Mouse (Mus musculus) left cerebral cortex, adult 18-20 months (tissue): ENCODE results near the gene Mamdc2. TPM values are rescaled to one million over a fixed set of nuclear protein-coding genes. Genes with fewer than 3 reads are reported as not detected.

Source experiments
- DNase-seq, 2 experiments: peaks; one replicate each; pipeline ENCODE4 v3.0.0; 2021 to 2022; ENCODE audit warnings: low spot score in 2 of 2, mixed read lengths in 1 of 2
- total RNA-seq, 2 experiments: library from RNA; stranded (reverse); gene quantifications; 2 replicates each; pipeline ENCODE4 v1.2.3; 2021

The Mamdc2 gene
- total RNA-seq, 2 experiments from 2014 or later, result 0.63 to 1.2 TPM

- no peak for DNase-seq
Observed at GRCm38 (mm10) chr19:23362006-23362405, 86.2 kb downstream of the Mamdc2 start.

DNA sequence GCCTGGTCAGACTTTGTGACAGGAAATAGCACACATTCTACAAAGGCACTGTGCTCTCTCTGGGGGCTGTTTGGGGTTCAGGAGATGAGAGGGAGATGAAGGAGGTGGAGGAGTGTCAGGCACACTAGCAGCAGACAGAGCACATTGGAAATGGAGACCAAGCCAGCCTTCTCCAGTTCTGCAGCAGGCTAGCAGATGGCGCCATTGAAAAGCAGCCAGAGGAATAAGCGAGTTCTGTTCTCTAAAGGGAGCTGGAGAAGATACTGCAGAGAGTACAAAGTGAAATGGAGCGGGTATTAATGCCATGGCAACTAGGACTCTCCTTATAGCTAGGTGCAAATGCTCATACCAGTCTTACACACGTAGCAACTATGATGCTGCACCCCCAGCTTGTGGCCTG is 87.1 kb downstream of the Mamdc2 start:
- DNase-seq, result peak; percentile 76 to 79

- no peak for DNase-seq
Observed at GRCm38 (mm10) chr19:23360536-23360935, 87.7 kb downstream of the Mamdc2 start.

DNA sequence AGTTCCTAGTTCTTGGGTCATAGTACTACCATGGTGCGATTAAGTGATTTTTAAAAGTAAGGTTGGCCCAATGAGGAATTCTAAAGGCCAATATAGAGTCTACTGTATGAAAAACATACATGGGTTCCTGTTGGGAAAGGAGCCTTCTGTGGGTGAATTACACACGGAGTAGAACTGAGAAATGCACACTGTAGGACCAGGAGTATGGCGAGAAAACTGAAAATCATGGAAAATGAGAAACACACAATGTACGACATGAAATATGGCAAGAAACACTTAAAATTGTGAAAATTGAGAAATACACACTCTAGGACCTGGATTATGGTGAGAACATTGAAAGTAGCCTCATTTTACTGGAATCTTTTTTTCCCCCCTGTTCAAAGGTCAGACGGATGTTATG is 91.0 kb downstream of the Mamdc2 start:
- DNase-seq, result no peak

DNA sequence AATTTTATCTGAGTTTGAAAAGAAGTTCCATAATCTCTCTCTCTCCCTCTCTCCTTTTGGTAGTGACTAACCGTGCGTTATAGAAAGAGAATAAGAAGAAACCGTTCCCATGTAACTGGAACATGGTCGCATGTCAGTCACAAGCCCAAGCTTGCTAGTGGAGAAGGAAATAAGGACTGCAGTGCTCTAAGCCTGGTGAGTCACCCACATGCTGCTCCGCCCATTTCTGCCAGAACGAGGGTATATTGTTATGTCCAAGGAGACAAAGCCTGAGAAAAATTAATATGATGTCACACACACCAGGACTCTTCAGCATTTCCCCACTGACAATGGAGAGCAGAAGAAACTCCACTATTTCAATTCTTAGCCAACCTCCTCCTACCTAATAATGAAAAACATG is 93.5 kb downstream of the Mamdc2 start:
- no peak for DNase-seq

- DNase-seq, result no peak
Observed at GRCm38 (mm10) chr19:23353881-23354401, 94.3 kb downstream of the Mamdc2 start.

DNA sequence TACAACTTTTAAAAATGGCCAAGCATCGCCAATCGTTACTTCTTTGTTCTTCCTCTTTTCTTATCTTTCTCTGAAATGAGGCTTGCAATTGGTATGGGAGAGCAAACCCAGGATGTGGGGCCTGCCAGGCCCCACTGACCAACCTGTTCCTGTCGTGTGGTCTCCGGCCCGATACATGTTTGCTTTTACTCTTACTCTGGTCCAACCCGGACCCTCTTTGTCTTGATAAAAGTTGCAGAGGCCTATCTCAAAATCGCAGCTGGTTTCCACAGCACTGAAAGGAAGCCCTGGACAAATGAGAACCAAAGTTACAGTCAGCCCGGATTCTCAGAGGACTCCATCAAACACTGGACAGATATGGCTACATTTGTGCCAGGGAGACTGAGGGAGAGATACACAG is 95.1 kb downstream of the Mamdc2 start:
- DNase-seq, result no peak

DNA sequence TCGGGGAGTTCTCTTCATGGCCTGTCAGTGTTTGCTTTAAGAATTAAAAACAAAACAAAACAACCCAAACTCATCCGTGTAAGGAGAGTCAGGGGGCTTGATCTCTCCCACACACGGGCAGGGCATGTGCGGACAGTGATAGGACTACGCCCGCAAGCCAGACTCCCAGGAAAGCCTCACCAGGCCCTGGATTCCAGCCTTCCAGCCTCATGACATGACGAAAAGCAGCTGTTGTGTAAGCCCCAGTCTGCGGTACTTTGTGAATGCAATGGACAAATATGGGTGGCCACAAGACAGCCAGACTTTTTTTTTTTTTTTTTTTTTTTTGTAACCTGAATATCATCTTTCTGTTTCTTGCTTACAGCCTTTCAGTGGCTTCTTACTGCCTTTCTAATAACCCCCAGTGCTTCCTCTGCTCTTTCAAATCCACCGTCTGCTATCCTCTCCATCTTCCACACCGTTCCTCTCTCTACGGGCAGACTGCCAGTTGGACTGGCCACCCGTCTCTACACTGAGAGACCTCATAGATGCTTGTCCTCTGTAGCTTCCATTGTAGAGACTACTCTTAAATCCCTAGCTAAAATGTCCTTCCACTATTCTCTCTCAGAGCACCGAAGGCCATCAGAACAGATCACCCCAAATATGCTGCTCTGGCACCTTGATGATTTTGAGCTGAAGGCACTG is 96.3 kb downstream of the Mamdc2 start:
- DNase-seq, result no peak

GRCm38 (mm10) chr19:23349930-23350329 is 98.3 kb downstream of the Mamdc2 start:
- DNase-seq, result no peak

DNA sequence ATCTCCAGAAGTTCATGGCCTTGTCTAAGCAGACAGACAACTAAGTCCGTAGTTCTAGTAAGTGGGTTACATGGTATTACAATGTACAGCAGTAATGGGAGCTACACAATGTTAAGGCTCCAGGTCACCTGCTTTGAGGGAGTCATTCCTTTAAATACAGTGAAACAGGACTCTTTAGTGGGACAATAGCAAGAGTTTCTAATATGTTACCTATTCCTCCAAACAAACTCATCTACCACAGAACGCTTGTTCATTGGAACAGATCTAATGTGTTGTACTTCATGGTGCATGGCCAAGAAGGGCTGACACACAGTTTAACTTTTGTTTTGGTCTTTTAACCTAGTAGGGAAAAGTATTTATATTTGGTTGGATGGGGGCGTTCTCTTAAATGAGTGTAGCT is 105.5 kb downstream of the Mamdc2 start:
- no peak for DNase-seq

- no peak for DNase-seq
Observed at GRCm38 (mm10) chr19:23332883-23333282, 115.4 kb downstream of the Mamdc2 start.

- peak in 1 of 2 experiments; percentile 12 for DNase-seq
Observed at GRCm38 (mm10) chr19:23330842-23331241, 117.4 kb downstream of the Mamdc2 start.

GRCm38 (mm10) chr19:23329346-23329745 is 118.9 kb downstream of the Mamdc2 start:
- DNase-seq, result no peak

- no peak for DNase-seq
Observed at GRCm38 (mm10) chr19:23327056-23327640, 121.1 kb downstream of the Mamdc2 start.

DNA sequence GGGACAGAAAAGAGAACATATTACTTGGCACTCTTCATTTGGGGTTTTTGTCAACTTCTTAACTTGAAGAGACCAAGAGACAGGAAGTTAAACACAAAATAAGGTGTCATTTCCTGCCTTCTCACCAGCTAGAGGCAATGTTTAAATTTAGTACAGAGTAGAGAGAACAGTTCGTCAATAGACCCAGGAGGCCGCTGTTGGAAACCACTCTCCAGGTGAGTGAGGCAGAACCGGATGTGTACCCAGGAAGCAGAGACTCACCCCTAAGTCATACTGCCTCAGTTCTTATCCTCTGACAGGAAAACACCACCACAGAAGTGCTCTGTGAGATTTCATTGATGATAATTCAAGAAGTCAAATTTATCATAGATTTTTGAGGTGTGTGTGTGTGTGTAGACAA is 125.1 kb downstream of the Mamdc2 start:
- no peak for DNase-seq

- no peak for DNase-seq
Observed at GRCm38 (mm10) chr19:23317989-23318358, 130.3 kb downstream of the Mamdc2 start.

DNA sequence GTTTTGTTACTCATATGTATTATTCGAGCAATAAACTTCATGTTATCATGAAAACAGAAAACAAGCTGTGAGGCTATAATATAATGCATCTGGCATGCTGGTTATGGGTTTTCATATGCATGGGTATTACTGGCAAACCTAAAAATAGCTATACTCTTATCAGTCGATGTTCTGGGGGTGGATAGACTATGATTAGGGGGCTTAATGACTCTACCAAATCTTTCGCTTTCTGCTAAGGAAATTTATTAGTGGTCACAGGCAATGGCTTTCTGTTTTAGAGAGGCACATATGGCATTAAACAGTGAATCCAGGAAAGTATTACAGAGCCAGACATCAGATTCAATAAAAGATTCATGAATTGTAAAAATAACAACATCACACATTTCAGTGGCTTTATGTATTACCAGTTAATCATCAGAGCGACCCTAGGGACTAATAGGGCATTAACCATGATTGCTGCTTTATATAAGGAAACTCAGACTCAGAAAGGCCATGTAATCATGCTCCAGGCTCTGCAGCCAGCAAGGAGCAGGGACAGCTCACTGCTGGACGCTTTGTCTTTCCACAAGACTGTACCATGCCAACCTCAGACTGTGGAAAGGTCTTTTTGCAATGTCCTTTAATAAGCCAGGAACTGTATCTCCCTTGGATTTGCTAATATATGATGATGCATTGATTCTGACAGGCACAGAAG is 130.8 kb downstream of the Mamdc2 start:
- DNase-seq, result no peak

GRCm38 (mm10) chr19:23316851-23317250 is 131.4 kb downstream of the Mamdc2 start:
- DNase-seq, result no peak

DNA sequence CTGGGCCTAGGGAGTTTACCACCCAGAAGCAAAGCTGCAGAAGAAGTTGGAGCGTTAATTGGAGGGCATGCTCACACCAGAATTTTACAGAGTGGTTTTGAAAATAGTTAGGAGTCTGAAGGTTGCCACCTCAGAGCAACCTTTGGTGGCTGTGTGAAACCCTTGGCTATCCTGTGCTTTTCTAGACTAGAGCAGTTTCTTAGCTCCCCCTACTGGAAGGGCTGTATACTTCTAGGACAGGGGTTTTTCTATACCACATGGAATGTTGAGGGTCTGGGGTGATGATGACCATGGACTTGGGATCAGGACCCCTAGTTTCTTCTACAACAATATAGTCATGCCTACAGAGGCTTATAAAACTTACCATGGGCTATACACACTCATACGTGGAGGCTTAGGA is 138.3 kb downstream of the Mamdc2 start:
- no peak for DNase-seq

DNA sequence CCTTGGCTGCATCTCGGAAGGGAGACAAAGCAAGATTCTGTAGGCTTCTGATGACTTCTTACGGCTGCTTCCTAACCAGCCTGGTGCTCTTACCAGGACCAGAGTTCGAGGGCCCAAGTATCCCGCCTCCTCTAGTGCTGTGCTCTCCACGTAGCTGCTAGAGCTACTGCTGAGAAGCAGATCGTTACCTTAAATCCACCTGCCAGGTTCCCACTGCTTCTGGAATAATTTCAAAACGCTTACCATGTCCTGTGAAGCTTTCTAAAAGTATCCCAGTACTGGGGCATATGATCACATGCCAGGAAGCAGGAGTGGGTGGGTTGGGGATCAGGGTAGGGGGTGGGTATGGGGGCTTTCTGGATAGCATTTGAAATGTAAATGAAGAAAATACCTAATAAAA is 141.6 kb downstream of the Mamdc2 start:
- no peak for DNase-seq

DNA sequence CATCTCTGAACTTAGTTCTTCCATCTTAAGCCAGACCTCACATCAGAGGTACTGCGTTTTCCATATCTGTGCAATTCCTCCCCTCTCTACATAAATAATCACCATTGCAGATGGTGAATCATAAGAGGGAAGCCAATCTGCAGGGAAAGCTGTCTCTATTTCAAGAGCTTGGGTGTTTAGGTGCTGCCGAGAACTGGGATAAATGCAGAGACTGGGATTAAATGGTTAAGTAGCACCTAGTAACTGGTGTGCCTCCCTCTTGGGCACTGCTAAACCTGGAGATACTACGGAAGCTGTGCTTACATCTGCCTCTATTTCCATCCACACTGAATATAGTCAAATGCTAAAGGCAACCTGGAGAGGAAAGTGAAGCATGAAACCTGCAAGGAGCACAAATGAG is 148.3 kb downstream of the Mamdc2 start:
- peak; percentile 15 to 16 for DNase-seq

DNA sequence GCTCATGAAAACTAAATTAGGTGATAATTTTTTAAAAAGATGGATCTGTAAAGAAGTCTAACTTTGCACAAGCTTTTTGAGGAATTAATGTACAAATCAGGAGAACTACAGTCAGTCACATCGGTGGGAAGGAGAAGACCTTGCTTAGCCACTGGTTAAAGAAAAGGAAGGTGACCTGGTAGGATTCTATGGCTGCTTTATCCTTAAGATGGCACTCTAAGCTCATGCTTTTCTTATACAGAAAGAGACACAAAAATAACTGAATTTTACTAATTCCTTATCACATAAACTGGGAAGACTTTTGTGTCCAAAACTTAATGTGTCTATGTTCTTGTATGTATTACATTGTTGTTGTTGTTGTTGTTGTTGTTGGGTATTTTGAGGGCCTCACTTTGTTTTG is 149.3 kb downstream of the Mamdc2 start:
- no peak for DNase-seq
